Mouse (Mus musculus) CH12.LX (cell line): ENCODE measurements around the gene Mettl22. TPM values are rescaled to one million over a fixed set of nuclear protein-coding genes. Genes with fewer than 3 reads are reported as not detected.

Experiments used
- DNase-seq: peaks from one replicate; pipeline ENCODE4 v3.0.0-alpha.2; 2013; ENCODE audit errors: extremely low read depth
- H3K27ac ChIP-seq: 2 replicates; pipeline ENCODE4 v1.5.1; 2012; ENCODE audit warnings: low read depth, mild to moderate bottlenecking, control low read depth, moderate library complexity; ENCODE audit not compliant: insufficient read depth
- H3K27me3 ChIP-seq: replicated peaks from 2 replicates; pipeline ENCODE3; 2012; ENCODE audit warnings: inconsistent platforms
- H3K36me3 ChIP-seq, 2 experiments: replicated peaks in 1 of 2; 2 replicates each; pipeline versions ENCODE3 to v1.6.1; 2012; ENCODE audit warnings: inconsistent platforms in 1 of 2, low read length in 1 of 2, mild to moderate bottlenecking in 1 of 2, mixed read lengths in 1 of 2, moderate library complexity in 1 of 2; ENCODE audit not compliant: control insufficient read depth in 1 of 2, insufficient read depth in 1 of 2
- H3K4me1 ChIP-seq, 2 experiments: 2 replicates each; pipeline ENCODE4 v1.6.1; 2012; ENCODE audit warnings: inconsistent platforms in 1 of 2, moderate library complexity in 1 of 2; ENCODE audit not compliant: insufficient read depth in 2 of 2, control insufficient read depth in 1 of 2
- H3K4me2 ChIP-seq: 2 replicates; pipeline ENCODE4 v1.6.1; 2012; ENCODE audit warnings: low read depth, mild to moderate bottlenecking, control low read depth; ENCODE audit not compliant: poor library complexity, insufficient read depth, severe bottlenecking
- H3K4me3 ChIP-seq, 3 experiments: fragments of 150-350 bp in 1 of 3; sonication (generic) in 1 of 3; replicated peaks in 1 of 3; 2 replicates each; pipeline versions ENCODE3 to v1.5.1; 2011 to 2012; ENCODE audit warnings: low read depth in 2 of 3, low read length in 2 of 3, mild to moderate bottlenecking in 2 of 3, moderate library complexity in 2 of 3, control low read depth in 1 of 3, improper control_type of control experiment in 1 of 3, inconsistent platforms in 1 of 3, mixed read lengths in 1 of 3; ENCODE audit not compliant: poor library complexity in 1 of 3
- H3K79me2 ChIP-seq: replicated peaks from 2 replicates; pipeline ENCODE4 v1.6.1; 2012; ENCODE audit warnings: mild to moderate bottlenecking, moderate library complexity; ENCODE audit not compliant: control insufficient read depth, poor library complexity, insufficient read depth, severe bottlenecking; ENCODE audit errors: extremely low read depth
- H3K9ac ChIP-seq: 2 replicates; pipeline ENCODE4 v1.6.1; 2012; ENCODE audit warnings: low read depth, mild to moderate bottlenecking, control low read depth, moderate library complexity; ENCODE audit not compliant: insufficient read depth
- H3K9me3 ChIP-seq: replicated peaks from 2 replicates; pipeline ENCODE3; 2012; ENCODE audit warnings: low read length, inconsistent platforms, mixed read lengths
- BHLHE40 ChIP-seq: IDR thresholded peaks from 2 replicates; pipeline ENCODE4 v1.6.1; 2011; ENCODE audit warnings: mild to moderate bottlenecking, low read depth, low read length, improper control_type of control experiment
- CHD1 ChIP-seq: IDR thresholded peaks from 2 replicates; pipeline ENCODE4 v1.6.1; 2012; ENCODE audit warnings: low read depth, low read length, improper control_type of control experiment, inconsistent platforms
- ELF1 ChIP-seq: IDR thresholded peaks from 2 replicates; pipeline ENCODE4 v1.6.1; 2014; ENCODE audit warnings: low read depth, mild to moderate bottlenecking, inconsistent platforms, low read length, improper control_type of control experiment
- EP300 ChIP-seq: IDR thresholded peaks from 2 replicates; pipeline ENCODE4 v1.6.1; 2011; ENCODE audit warnings: low read length, improper control_type of control experiment
- GABPA ChIP-seq: IDR thresholded peaks from 2 replicates; pipeline ENCODE4 v1.6.1; 2012; ENCODE audit warnings: low read depth, low read length, improper control_type of control experiment, inconsistent platforms; ENCODE audit not compliant: insufficient replicate concordance
- IRF4 ChIP-seq: IDR thresholded peaks from 2 replicates; pipeline ENCODE4 v1.6.1; 2014; ENCODE audit warnings: low read depth, mild to moderate bottlenecking, inconsistent platforms, low read length, improper control_type of control experiment
- JUN ChIP-seq: IDR thresholded peaks from 2 replicates; pipeline ENCODE4 v1.6.1; 2011; ENCODE audit warnings: low read depth, mild to moderate bottlenecking, low read length, improper control_type of control experiment, moderate library complexity; ENCODE audit not compliant: insufficient read depth
- KAT2A ChIP-seq: IDR thresholded peaks from 2 replicates; pipeline ENCODE4 v1.6.1; 2012; ENCODE audit warnings: low read length, improper control_type of control experiment, inconsistent platforms; ENCODE audit not compliant: insufficient replicate concordance
- MAFK ChIP-seq: IDR thresholded peaks from 2 replicates; pipeline ENCODE4 v1.6.1; 2011; ENCODE audit warnings: low read length, improper control_type of control experiment; ENCODE audit not compliant: insufficient replicate concordance
- MAX ChIP-seq: IDR thresholded peaks from 2 replicates; pipeline ENCODE4 v1.6.1; 2011; ENCODE audit warnings: low read length, improper control_type of control experiment
- MAZ ChIP-seq: IDR thresholded peaks from 2 replicates; pipeline ENCODE4 v1.6.1; 2012; ENCODE audit warnings: low read depth, mild to moderate bottlenecking, inconsistent platforms, low read length, improper control_type of control experiment, moderate library complexity
- NRF1 ChIP-seq: IDR thresholded peaks from 2 replicates; pipeline ENCODE4 v1.6.1; 2014; ENCODE audit warnings: low read depth, mild to moderate bottlenecking, inconsistent platforms, low read length, improper control_type of control experiment, moderate library complexity
- POLR2A ChIP-seq: IDR thresholded peaks from 2 replicates; pipeline ENCODE4 v1.6.1; 2011; ENCODE audit warnings: low read depth, mild to moderate bottlenecking, improper control_type of control experiment, low read length
- RAD21 ChIP-seq: IDR thresholded peaks from 2 replicates; pipeline ENCODE4 v1.6.1; 2011; ENCODE audit warnings: low read depth, mild to moderate bottlenecking, low read length, improper control_type of control experiment, moderate library complexity
- SIN3A ChIP-seq: IDR thresholded peaks from 2 replicates; pipeline ENCODE4 v1.6.1; 2012; ENCODE audit warnings: low read length, improper control_type of control experiment, inconsistent platforms
- SMC3 ChIP-seq: IDR thresholded peaks from 2 replicates; pipeline ENCODE4 v1.6.1; 2011; ENCODE audit warnings: low read depth, low read length, improper control_type of control experiment
- UBTF ChIP-seq: IDR thresholded peaks from 2 replicates; pipeline ENCODE4 v1.6.1; 2012; ENCODE audit warnings: low read depth, mild to moderate bottlenecking, inconsistent platforms, low read length, improper control_type of control experiment, moderate library complexity
- USF1 ChIP-seq: IDR thresholded peaks from 2 replicates; pipeline ENCODE4 v1.6.1; 2014; ENCODE audit warnings: low read depth, mild to moderate bottlenecking, inconsistent platforms, low read length, improper control_type of control experiment
- USF2 ChIP-seq: conservative IDR thresholded peaks from 2 replicates; pipeline ENCODE4 v1.6.1; 2011; ENCODE audit warnings: low read depth, low read length, improper control_type of control experiment
- ZKSCAN1 ChIP-seq: IDR thresholded peaks from 2 replicates; pipeline ENCODE4 v1.6.1; 2012; ENCODE audit warnings: low read depth, inconsistent platforms, low read length, improper control_type of control experiment, borderline replicate concordance
- ZMIZ1 ChIP-seq: IDR thresholded peaks from 2 replicates; pipeline ENCODE4 v1.6.1; 2012; ENCODE audit warnings: low read depth, mild to moderate bottlenecking, inconsistent platforms, low read length, improper control_type of control experiment
- dilution Hi-C: fragments of 300-500 bp; cut with MboI; formaldehyde crosslinking; loops from 2 replicates; pipeline ENCODE4 v1.14.3; 2020; ENCODE audit warnings: low sequenced_read_pairs; ENCODE audit not compliant: extremely low pct_unique_long_range_greater_than_20kb, extremely low pct_ligation_motif_present
- in situ Hi-C: fragments of 300-500 bp; cut with MboI; formaldehyde crosslinking; loops from 3 replicates; pipeline ENCODE4 v1.14.3; 2019; ENCODE audit warnings: low sequenced_read_pairs, low pct_ligation_motif_present, low pct_unique_long_range_greater_than_20kb, mixed read lengths
- polyA plus RNA-seq: library from polyadenylated mRNA; unstranded; fragments of >175 nt; gene quantifications from 2 replicates; pipeline ENCODE4 v1.2.1, GENCODE M21; 2012; ENCODE audit warnings: low read depth; ENCODE audit not compliant: insufficient read length
- total RNA-seq, 2 experiments: library from RNA; depleted of rRNA; stranded (reverse); fragments of 300-350 nt in 1 of 2; fragments of >200 nt in 1 of 2; gene quantifications; 2 replicates each; pipeline ENCODE4 v1.2.3; 2012 to 2014

Gene Mettl22
- total and polyA plus RNA-seq, 3 experiments = 27.5 to 64.2 (median 39.4) TPM

GRCm38 (mm10) chr16:8455221-8455620 is 15.4 kb upstream of the Mettl22 start:
- in situ Hi-C loops (loop anchor here (5.0 kb wide), 1 partner anchor 43 kb away; no protein-coding TSS in a partner anchor), dilution Hi-C loops (no loop called here)
- no peaks in the 10 kb centered on the region for H3K36me3 ChIP-seq
- DNase-seq = no peak
- H3K9me3 ChIP-seq = no peaks in the 10 kb centered on the region
- no peaks in the 10 kb centered on the region for H3K79me2 ChIP-seq
- H3K4me3 ChIP-seq = no peak overlapping the region
- TF ChIP-seq MAZ = no peak
- no peak for TF ChIP-seq EP300
- no peak for TF ChIP-seq GABPA
- TF ChIP-seq BHLHE40 = no peak
- no peak for TF ChIP-seq IRF4
- no peak for TF ChIP-seq RAD21
- TF ChIP-seq SMC3 = no peak
- TF ChIP-seq POLR2A = no peak
- no peak for TF ChIP-seq ZKSCAN1
- TF ChIP-seq MAFK = no peak
- no peak for TF ChIP-seq USF1
- TF ChIP-seq UBTF = no peak
- TF ChIP-seq ZMIZ1 = no peak
- TF ChIP-seq ELF1 = no peak
- no peak for TF ChIP-seq NRF1
- no peak for TF ChIP-seq USF2
- no peak overlapping the region for H3K9ac ChIP-seq
- no peak overlapping the region for H3K4me2 ChIP-seq
- H3K4me1 ChIP-seq = peaks cover 0 to 3% of the 10 kb centered on the region in 2 experiments; a peak in 1 of 4 replicates
- peaks cover 68% of the 10 kb centered on the region for H3K27me3 ChIP-seq
- no peak overlapping the region for H3K27ac ChIP-seq

- in situ Hi-C loops = loop anchor here (5.0 kb wide), 1 partner anchor 46 kb away; no protein-coding TSS in a partner anchor
- peaks cover 0 to 3% of the 10 kb centered on the region in 2 experiments; a peak in 1 of 4 replicates for H3K4me1 ChIP-seq
- no peak for TF ChIP-seq SIN3A
- TF ChIP-seq ZKSCAN1 = no peak
- no peak for TF ChIP-seq JUN
- TF ChIP-seq CHD1 = no peak
- TF ChIP-seq MAX = no peak
- TF ChIP-seq KAT2A = no peak
- TF ChIP-seq, all 38 proteins: peak for 0
- Histone ChIP-seq H3K79me2 (no peaks in the 10 kb centered on the region), H3K4me3 (no peak overlapping the region), H3K4me2 (no peak overlapping the region), H3K9ac (no peak overlapping the region), H3K9me3 (no peaks in the 10 kb centered on the region), H3K27ac (no peak overlapping the region), H3K27me3 (peaks cover 38% of the 10 kb centered on the region), H3K36me3 (no peaks in the 10 kb centered on the region)
- no peak for DNase-seq
- dilution Hi-C loops = no loop called here
Measured at GRCm38 (mm10) chr16:8458391-8458790, 12.2 kb upstream of the Mettl22 start.
